Mouse (Mus musculus) fat pad, adult 2 months (tissue): ENCODE data around the gene Zfp646.
"Not testable (repeated sequence)": the region's sequence is repeated elsewhere in the genome, so short reads cannot be mapped to it uniquely, and the experiment has no call there.

Experiments
- DNase-seq: peaks from one replicate; pipeline ENCODE4 v3.0.0-alpha.2; 2011; ENCODE audit warnings: low read depth, low spot score; ENCODE audit errors: extremely low read depth

Gene Zfp646

DNA sequence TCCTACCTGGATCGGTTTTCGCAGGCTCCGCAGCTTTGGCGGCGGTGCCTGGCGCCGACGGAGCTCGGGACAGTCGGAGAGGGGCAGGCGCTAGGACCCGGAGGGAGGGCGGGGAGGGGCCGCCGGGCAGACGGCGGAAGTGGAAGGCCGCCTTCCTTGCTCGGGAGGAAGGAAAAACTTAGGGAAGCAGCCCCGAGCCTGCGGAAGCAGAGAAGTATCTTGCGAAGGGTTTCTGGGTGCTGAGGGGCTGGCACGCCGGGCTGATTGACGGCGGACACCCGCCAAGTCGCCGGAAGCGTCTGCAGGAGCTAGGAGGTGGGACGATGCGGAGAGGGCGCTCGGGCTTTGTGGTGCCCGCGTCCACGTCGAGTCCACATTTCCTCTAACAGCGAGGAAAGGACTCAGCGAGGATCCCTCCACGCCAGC, at the start of gene Zfp646:
TSS of gene Zfp646 (plus strand) at position 181 of the 426 bp plus-strand sequence.
- no peak for DNase-seq

GRCm38 (mm10) chr7:127835550-127835949, 40.5 kb upstream of the Zfp646 start:
- no peak for DNase-seq

DNA sequence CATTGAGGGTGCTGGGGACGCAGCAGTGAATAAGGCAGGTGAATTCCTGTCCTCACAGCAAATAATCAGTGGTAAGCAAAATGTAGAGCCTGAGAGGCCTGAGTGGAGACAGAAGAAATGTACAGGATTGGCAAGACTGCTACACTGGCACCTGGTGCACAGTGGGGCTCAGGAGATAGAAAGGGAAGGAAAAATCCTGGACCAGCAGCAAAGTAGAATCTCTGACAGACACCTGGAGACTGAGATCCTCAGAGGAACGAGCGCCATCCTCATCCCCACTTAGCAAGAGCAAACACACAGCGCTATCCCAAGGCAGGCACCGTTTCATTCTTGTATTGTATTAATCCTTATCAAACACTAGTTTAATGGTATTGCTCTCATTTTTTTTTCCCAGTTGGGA, 38.5 kb upstream of the Zfp646 start:
- DNase-seq = no peak

- DNase-seq = not testable (repeated sequence)
These were observed 38.1 kb upstream of the Zfp646 start for GRCm38 (mm10) chr7:127837878-127838277.

DNA sequence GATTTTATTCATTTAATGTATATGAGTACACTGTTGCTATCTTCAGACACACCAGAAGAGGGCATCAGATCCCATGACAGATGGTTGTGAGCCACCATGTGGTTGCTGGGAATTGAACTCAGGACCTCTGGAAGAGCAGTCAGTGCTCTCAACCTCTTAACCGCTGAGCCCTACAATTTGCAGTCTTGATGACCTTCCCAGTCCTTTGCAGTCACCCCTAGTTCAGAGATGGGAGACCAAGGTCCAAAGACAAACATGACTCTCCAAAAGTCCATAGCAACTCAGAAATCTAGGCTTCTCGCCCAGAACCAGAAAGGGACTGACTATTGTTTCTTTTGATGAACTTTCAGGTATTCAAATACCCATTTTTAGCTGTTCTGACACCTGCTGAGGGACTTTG, 36.0 kb upstream of the Zfp646 start:
- DNase-seq = not testable (repeated sequence)

DNA sequence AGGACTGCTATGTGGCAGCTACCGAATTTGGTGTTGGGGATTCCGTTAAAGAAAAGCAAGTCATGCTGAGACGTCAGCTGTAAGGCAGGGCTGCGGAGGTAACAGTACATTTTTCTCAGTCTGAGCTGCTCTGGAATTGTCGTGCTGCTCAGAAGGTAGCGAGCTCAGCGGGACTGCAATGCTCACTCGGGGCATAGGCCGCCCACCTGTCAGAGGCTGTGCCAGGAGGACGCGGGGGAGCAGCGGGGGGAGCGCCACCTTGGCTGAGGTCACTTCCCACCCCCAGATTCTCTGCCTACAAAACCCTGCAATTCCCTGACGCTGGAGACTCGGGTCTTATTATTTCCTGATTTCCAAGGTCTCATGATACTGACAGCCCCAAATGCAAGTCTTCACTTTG, 35.1 kb upstream of the Zfp646 start:
- no peak for DNase-seq

GRCm38 (mm10) chr7:127841340-127842000, 34.6 kb upstream of the Zfp646 start:
- DNase-seq = no peak

GRCm38 (mm10) chr7:127842001-127842718, 33.9 kb upstream of the Zfp646 start:
- DNase-seq = no peak

- DNase-seq = no peak
These were observed 25.8 kb upstream of the Zfp646 start for GRCm38 (mm10) chr7:127849973-127850875.

- DNase-seq = no peak
These were observed 25.1 kb upstream of the Zfp646 start for GRCm38 (mm10) chr7:127850906-127851305.

DNA sequence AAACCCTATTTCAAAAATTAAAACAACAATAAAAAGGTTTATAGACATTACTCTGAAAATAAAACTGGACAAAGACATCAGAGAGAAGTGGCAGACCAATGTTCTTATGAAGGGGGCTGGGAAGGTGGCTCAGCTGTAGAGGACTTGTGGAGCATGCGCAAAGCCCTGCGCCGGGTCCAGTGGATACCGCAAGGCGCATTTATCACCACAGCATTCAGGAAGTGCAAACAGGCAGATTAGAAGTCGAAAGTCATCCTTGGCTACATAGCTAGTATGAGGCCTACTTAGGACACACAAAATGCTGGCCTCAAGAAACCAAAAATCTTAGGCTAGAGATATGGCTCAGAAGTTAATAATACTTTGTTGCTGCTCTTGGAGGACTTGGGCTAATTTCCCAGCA, 17.8 kb upstream of the Zfp646 start:
- no peak for DNase-seq

DNA sequence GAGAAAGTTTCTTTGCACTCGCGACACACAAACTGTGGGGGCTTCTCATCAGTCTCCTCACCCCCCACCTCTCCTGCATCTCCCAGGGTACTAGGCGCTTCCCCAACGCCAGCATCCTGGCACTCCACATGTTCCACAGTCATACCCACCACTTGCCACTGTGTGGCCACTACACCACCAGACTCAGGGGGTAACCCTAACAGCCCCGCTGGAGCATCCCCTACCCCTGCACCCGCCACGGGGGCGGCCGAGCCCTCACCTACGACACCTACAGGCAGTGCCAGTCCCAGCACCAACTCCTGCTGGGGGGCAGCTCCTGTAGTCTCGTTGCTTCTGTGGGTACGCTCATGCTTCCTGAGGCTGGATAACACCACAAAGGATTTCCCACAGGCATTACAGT, 9.6 kb upstream of the Zfp646 start:
- DNase-seq = no peak

DNA sequence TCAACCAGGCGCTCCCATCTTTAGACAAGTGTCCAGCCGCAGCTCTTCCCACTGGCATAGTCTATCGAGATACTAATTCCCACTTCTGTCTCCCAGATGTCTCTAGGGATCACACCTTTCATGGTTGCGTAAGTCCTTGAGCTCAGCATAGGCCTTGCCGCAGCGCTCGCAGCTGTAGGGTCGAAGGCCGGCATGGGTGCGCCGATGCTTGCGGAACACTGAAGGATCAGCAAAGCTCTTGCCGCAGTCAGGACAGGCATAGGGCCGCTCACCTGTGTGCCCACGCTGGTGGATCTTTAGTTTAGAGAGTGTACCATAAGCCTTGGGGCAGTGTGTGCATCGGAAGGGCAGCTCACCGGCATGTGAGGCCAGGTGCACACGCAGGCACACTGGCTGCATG, 8.4 kb upstream of the Zfp646 start:
- no peak for DNase-seq

DNA sequence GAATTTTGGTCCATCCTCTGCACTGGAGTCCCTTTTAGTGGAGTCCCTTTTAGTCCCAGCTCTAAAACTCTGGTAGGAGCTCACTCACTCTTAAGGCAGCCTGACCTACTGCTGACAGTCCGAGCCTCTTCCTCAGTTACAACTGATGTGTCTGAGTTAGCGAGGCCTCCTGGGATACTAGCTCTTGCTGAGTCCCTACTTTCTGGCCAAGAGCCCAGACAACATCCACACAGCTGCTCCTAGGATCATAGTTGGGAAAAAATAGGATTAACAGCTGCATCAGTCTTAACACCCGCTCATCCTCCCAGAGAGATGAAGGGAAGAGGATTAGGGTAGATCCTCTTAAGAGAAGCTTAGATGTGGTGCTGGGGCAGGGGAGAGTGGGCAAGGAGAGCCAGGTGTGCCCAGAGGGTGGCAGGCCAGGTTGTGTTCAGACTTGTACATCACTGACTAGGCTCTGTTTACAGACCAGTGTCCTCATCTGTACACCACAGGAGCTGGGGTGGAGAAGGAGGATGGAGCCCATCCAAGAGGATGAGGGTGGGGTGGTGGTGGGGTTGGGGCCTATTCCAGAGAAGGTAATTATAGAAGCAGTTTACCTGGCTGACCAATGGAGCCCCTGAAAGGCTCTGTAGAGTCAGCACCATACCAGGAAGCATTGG, 6.7 kb upstream of the Zfp646 start:
- DNase-seq = no peak

DNA sequence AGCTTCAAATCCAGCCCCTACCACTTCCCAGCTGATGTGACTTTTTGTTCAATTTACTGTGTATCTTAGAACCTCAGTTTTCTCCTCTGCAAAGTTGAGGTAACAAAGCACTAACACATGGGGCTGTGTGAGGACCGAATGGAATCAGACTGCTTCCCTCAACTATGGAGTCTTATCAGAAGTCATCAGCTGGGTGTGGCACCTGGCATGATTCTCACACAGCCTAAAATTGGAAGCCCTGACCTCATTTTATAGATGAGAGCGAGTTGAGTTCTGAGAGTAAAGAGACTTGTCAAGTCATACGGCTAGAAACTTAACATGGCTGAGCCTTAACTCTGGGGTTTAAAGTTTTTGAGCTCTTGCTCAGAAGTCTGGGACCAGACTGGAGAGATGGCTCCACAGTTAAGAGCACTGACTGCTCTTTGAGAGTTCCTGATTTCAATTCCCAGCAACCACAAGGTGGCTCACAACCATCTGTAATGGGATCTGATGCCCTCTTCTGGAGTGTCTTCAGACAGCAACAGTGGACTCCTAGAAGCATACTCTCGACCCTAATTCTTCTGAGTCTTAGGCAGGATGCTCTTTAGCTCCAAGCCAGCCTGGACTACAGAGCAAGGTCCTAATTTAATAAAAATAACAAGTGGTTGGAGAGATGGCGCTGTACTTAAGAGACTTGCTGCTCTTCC, 5.7 kb upstream of the Zfp646 start:
- DNase-seq = no peak

DNA sequence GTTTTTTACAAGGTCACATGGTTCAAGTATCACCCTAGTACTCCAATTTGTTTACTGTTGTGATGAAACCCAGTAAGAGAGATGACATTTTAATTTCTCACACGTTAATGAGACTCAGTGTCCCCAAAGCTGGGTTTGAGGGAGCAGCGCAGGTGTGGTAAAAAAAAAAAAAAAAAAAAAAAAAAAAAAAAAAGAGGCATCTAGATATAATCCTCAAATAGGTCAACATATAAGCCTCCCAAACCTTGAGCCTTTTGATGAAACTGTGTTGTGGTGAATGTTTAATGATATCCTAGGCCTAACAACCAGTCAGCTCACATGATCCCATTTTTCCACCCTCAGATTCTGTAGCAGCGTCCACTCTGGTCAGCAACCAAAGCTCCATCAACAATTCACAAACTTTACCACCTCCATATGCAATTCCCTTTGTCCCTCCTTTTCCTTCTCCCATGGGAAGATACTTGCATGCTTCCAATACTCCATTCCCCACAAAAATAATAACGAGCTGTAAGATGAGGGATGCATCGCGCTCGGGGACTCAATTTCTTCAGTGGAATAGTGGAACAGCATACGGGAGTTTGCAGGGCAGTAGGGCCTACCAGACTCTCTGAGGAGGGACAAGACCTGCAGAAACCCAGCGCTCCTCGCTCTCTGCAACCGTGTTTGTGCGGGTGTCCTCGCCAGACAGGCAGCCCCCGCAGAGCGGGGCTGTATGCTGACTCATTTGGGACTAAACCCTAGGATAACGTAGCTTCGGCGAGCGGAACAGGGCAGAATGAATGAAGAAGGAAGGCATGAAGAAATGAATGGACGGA, 1.0 kb upstream of the Zfp646 start:
- no peak for DNase-seq

- no peak for DNase-seq
These were observed 407 bp upstream of the Zfp646 start for GRCm38 (mm10) chr7:127875627-127876001.

DNA sequence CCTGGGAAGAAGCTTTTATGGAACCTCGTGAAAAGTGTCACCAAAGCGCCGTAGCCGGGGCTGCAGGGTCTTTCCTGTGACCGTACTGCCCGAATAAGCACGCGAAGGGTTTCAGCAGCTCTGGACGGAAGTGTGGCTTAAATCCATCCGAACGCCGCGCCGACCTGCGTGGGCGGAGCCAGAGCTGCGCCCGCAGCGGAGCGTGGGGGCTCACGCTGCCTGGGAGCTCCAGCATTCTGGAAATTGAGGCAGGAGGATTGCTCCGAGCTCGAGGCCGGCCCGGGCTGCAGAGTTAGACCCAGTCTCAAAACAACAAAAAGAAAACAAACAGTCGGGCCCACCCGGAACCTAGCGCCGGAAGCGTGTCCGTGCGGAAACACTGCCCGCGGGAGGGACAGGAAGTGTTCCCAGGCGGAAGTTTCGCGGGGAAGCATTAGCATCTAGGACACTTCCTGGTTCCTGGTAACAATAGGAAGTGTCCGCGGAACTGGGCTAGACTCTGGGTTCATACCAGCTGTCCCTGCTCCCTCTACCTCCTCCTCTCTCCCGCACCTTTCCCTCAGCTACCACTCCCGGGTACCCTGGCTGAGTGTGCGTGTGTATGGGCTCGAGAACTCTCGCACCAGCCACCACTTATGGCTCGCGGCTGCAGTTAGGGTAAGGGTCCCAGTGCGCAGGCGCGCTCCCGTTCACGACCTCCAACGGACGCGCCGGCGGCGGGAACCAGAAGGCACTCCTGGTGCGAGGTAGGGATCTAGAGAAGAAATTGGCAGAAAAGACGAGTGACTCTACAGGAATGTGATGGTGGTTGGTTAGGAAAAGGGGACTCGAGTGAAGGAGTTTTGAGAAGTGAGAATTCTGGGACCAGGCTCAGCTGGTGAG, 687 bp downstream of the Zfp646 start, which contains the start of gene Zfp668:
TSS of gene Zfp668 (minus strand) at position 362 of the 882 bp plus-strand sequence.
- peak; percentile 52 for DNase-seq

- DNase-seq = no peak
These were observed 3.3 kb downstream of the Zfp646 start for GRCm38 (mm10) chr7:127879301-127879700.
